Comparison of ENCODE assay signal across 8 mouse cellular contexts in the genomic region with DNA sequence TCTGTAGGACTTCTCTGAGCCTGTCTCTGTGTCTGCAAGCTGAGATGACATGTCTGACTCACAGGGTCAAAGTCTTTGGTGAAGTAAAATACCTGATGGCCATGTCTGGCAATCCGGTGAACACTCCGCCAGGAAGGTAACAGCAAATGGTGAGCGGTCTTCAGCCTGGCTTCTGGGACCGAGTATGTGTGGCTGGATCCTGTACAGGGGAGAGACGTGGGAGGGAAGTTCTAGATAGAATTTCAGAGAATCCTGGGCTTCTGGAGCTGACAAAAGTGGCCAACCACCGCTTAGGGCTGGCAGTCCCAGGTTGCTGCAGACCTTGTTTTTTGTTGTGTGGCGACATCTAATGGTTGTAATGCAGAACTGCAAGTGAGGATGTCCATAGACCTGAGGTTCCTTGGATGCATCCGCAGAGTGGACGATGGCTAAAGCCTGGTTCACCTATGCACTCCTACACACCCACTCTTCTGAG. TPM values are rescaled to one million over a fixed set of nuclear protein-coding genes. Genes with fewer than 3 reads are reported as not detected.
DNase-seq lines count a peak whose midpoint lies in the region; ATAC-seq lines count a peak whose summit lies in the region.

No protein-coding gene starts in this region.

- no peak overlapping the region for H3K4me3 ChIP-seq in forebrain, embryonic 12.5 days (replicated peaks)
- no peak overlapping the region for H3K4me3 ChIP-seq in hindbrain, embryonic 16.5 days (ENCODE audit: low read length)

- 26% methylated on average over 9 of the region's 9 CpGs for WGBS in forebrain, embryonic 12.5 days
- 25% methylated on average over 9 of the region's 9 CpGs for WGBS in hindbrain, embryonic 16.5 days

- no peaks in the 10 kb centered on the region for H3K9me3 ChIP-seq in forebrain, embryonic 12.5 days
- no peaks in the 10 kb centered on the region for H3K9me3 ChIP-seq in hindbrain, embryonic 16.5 days (ENCODE audit: control insufficient read depth, low read length)

- no peak overlapping the region for H3K9ac ChIP-seq in forebrain, embryonic 12.5 days
- no peak overlapping the region for H3K9ac ChIP-seq in hindbrain, embryonic 16.5 days (ENCODE audit: low read depth, low read length)

- H3K4me2 ChIP-seq in forebrain, embryonic 12.5 days = no peak overlapping the region
- no peak overlapping the region for H3K4me2 ChIP-seq in hindbrain, embryonic 16.5 days (ENCODE audit: low read length)

- peaks cover 9% of the 10 kb centered on the region for H3K4me1 ChIP-seq in forebrain, embryonic 12.5 days
- H3K4me1 ChIP-seq in hindbrain, embryonic 16.5 days (ENCODE audit: control insufficient read depth, insufficient read depth, low read depth, low read length) = 0 out of 2 replicates have a peak, but pooled peaks cover 3% of the 10 kb centered on the region

- DNase-seq in adrenal gland, adult 2 months = peak; percentile 62
- no peak for DNase-seq in adrenal gland, postnatal 4 days (ENCODE audit: low spot score in 2 of 2)
- DNase-seq in layer of hippocampus, postnatal 36 days = peak; percentile 40 to 56
- DNase-seq in right cerebral cortex, postnatal 14 days = peak; percentile 33

- peak; percentile 58; the same call in 1 of the 2 replicates for ATAC-seq in cerebellum, adult (ENCODE audit: insufficient number of reproducible peaks, low FRiP score, low TSS enrichment)
- ATAC-seq in forebrain, embryonic 12.5 days (ENCODE audit: low FRiP score) = peak; percentile 74
- ATAC-seq in hindbrain, embryonic 16.5 days = peak; percentile 88
- peak; percentile 96 for ATAC-seq in megakaryocyte progenitor cell, adult 5-6 weeks (replicated peaks; ENCODE audit: poor library complexity)

- H3K27me3 ChIP-seq in forebrain, embryonic 12.5 days = peaks cover 12% of the 10 kb centered on the region; the same call in 1 of the 2 replicates
- H3K27me3 ChIP-seq in hindbrain, embryonic 16.5 days (replicated peaks; ENCODE audit: control insufficient read depth, insufficient read depth, low read length) = no peaks in the 10 kb centered on the region

- no peak overlapping the region for H3K27ac ChIP-seq in forebrain, embryonic 12.5 days
- H3K27ac ChIP-seq in hindbrain, embryonic 16.5 days (ENCODE audit: low read depth, low read length) = no peak overlapping the region

- no peaks in the 10 kb centered on the region for H3K36me3 ChIP-seq in forebrain, embryonic 12.5 days (replicated peaks)
- H3K36me3 ChIP-seq in hindbrain, embryonic 16.5 days (ENCODE audit: control insufficient read depth, insufficient read depth, low read length) = no peaks in the 10 kb centered on the region

RNA-seq across cellular contexts. Expression of a gene that starts 3.6 kb away (rescaled TPM):
- total RNA-seq in adrenal gland, adult 2 months (2021) = under 1 TPM; 0.49 to 0.76 TPM
- 0.13 and 0.16 TPM in 2 replicates for polyA plus RNA-seq in adrenal gland, adult 2 months (2012; rRNA removed)
- 1 to 10 TPM in 1 of 2 experiments, under 1 TPM in 1; 0.87 to 1.9 TPM for total RNA-seq in adrenal gland, postnatal 4 days (2021)
- 0.58 and 0.97 TPM in 2 replicates for polyA plus RNA-seq in forebrain, embryonic 12.5 days (2016; fragmentation: Nextera tagmentation; extraction: Ambion mirVana)
- polyA plus RNA-seq in hindbrain, embryonic 16.5 days (2015; fragmentation: Nextera tagmentation; extraction: Ambion mirVana) = 2.4 and 2.7 TPM in 2 replicates
- 1 to 10 TPM; 1.5 to 1.8 TPM for total RNA-seq in layer of hippocampus, postnatal 36 days (2021)
- total RNA-seq in megakaryocyte progenitor cell, adult 5-6 weeks (2015) = not detected in 2 replicates
- total RNA-seq in megakaryocyte progenitor cell, adult 5-6 weeks (2017) = 0.81 TPM in 1 of 2 replicates, not detected in the other

RNA-seq across cellular contexts. Expression of a gene that starts 29.0 kb away (rescaled TPM):
- total RNA-seq in adrenal gland, adult 2 months (2021) = 1 to 10 TPM; 3.3 to 5.0 TPM
- polyA plus RNA-seq in adrenal gland, adult 2 months (2012; rRNA removed) = 2.8 and 6.1 TPM in 2 replicates
- 1 to 10 TPM; 4.4 to 4.5 TPM for total RNA-seq in adrenal gland, postnatal 4 days (2021)
- 0.83 and 1.1 TPM in 2 replicates for polyA plus RNA-seq in forebrain, embryonic 12.5 days (2016; fragmentation: Nextera tagmentation; extraction: Ambion mirVana)
- polyA plus RNA-seq in hindbrain, embryonic 16.5 days (2015; fragmentation: Nextera tagmentation; extraction: Ambion mirVana) = 0.97 and 1.3 TPM in 2 replicates
- 10 to 100 TPM; 78.7 to 89.3 TPM for total RNA-seq in layer of hippocampus, postnatal 36 days (2021)
- not detected in 2 replicates for total RNA-seq in megakaryocyte progenitor cell, adult 5-6 weeks (2015)
- total RNA-seq in megakaryocyte progenitor cell, adult 5-6 weeks (2017) = not detected in 2 replicates

RNA-seq across cellular contexts. Expression of a gene that starts 38.8 kb away (rescaled TPM):
- 10 to 100 TPM; 42.1 to 51.1 TPM for total RNA-seq in adrenal gland, adult 2 months (2021)
- 25.5 and 34.2 TPM in 2 replicates for polyA plus RNA-seq in adrenal gland, adult 2 months (2012; rRNA removed)
- total RNA-seq in adrenal gland, postnatal 4 days (2021) = 10 to 100 TPM; 90.2 to 90.6 TPM
- polyA plus RNA-seq in forebrain, embryonic 12.5 days (2016; fragmentation: Nextera tagmentation; extraction: Ambion mirVana) = 67.9 and 73.9 TPM in 2 replicates
- polyA plus RNA-seq in hindbrain, embryonic 16.5 days (2015; fragmentation: Nextera tagmentation; extraction: Ambion mirVana) = 40.8 and 57.9 TPM in 2 replicates
- 10 to 100 TPM; 75.7 to 81.6 TPM for total RNA-seq in layer of hippocampus, postnatal 36 days (2021)
- total RNA-seq in megakaryocyte progenitor cell, adult 5-6 weeks (2015) = 53.8 and 60.5 TPM in 2 replicates
- 30.0 and 37.9 TPM in 2 replicates for total RNA-seq in megakaryocyte progenitor cell, adult 5-6 weeks (2017)

RNA-seq across cellular contexts. Expression of a gene that starts 39.6 kb away (rescaled TPM):
- 10 to 100 TPM; 68.0 to 76.1 TPM for total RNA-seq in adrenal gland, adult 2 months (2021)
- 10.3 and 10.7 TPM in 2 replicates for polyA plus RNA-seq in adrenal gland, adult 2 months (2012; rRNA removed)
- 10 to 100 TPM; 53.5 to 54.1 TPM for total RNA-seq in adrenal gland, postnatal 4 days (2021)
- 50.2 and 52.8 TPM in 2 replicates for polyA plus RNA-seq in forebrain, embryonic 12.5 days (2016; fragmentation: Nextera tagmentation; extraction: Ambion mirVana)
- polyA plus RNA-seq in hindbrain, embryonic 16.5 days (2015; fragmentation: Nextera tagmentation; extraction: Ambion mirVana) = 69.0 and 74.0 TPM in 2 replicates
- 10 to 100 TPM; 57.9 to 59.2 TPM for total RNA-seq in layer of hippocampus, postnatal 36 days (2021)
- 43.3 and 45.4 TPM in 2 replicates for total RNA-seq in megakaryocyte progenitor cell, adult 5-6 weeks (2015)
- 54.4 and 60.1 TPM in 2 replicates for total RNA-seq in megakaryocyte progenitor cell, adult 5-6 weeks (2017)

Comparison
In these comparisons a context has a peak if more than half of its experiments do, and no peak if none do; other contexts are left out.
1. DNase-seq: peak in adrenal gland, adult 2 months (single experiment), layer of hippocampus, postnatal 36 days (2 of 2) and right cerebral cortex, postnatal 14 days (single experiment); none in adrenal gland, postnatal 4 days (0 of 2).
2. RNA of a gene that starts 29.0 kb away (total RNA-seq): 78.7 to 89.3 TPM in layer of hippocampus, postnatal 36 days; 3.3 to 5.0 TPM in adrenal gland, adult 2 months, 4.4 to 4.5 TPM in adrenal gland, postnatal 4 days and not detected in megakaryocyte progenitor cell, adult 5-6 weeks; every median in the first group is over 10 times any median in the second.
3. Peak in every context shown above with its lines, with median percentiles within 50 percentile points of each other: ATAC-seq.